Mouse (Mus musculus) CD8-positive naive resting alpha-beta T cell, adult 2 months (primary cell): Measurements from ENCODE around the gene Arhgef19.

Experiments
- DNase-seq, 2 experiments: peaks; one replicate each; pipeline ENCODE4 v3.0.0; 2022; ENCODE audit warnings: low read depth in 2 of 2, low spot score in 2 of 2

Arhgef19 gene

DNA sequence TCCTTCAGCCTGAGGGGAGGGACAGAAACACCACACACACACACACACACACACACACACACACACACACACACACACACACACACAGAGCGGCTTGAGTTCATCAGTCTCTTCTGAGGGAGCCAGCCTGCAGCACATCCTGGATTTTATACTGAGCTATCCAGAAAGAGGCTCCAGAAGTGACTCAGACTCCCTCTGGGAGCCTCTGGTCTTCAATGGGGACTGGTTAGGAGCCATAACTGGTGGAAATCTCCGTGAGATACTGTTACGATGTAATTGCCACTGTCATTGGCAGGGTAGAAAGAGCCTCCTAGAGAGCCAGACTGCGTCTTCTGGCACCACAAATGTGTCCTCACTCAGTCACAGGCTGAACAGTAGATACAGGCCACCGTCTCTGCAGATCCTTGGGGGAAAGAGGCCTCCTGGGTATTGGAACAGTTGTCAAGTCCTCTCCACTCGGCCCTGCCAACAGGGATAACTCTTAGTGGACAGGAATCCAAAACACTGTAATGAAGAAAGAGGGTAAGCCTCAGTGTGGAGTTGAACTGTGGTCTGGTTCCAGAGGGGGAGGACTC, 3.7 kb upstream of the Arhgef19 start:
- no peak for DNase-seq

DNA sequence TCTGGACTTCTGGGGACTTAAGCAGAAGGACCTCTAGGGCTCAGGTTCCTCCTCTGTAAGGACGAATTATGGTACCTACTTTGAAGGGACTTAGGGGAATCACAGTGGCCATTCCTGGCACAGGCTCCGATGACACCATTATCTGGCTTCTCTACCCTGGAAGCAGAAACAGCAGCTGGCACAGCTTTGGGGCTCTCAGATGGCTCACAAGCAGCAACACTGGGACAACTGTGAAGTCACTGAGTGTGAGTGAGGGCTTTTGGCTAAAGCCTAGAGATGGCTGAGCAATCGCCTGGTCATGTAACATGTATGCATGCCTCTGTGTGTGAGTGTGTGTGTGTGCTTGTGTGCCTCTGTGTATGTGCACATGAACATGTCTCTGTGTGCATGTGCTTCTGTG, 2.4 kb upstream of the Arhgef19 start:
- DNase-seq = no peak

DNA sequence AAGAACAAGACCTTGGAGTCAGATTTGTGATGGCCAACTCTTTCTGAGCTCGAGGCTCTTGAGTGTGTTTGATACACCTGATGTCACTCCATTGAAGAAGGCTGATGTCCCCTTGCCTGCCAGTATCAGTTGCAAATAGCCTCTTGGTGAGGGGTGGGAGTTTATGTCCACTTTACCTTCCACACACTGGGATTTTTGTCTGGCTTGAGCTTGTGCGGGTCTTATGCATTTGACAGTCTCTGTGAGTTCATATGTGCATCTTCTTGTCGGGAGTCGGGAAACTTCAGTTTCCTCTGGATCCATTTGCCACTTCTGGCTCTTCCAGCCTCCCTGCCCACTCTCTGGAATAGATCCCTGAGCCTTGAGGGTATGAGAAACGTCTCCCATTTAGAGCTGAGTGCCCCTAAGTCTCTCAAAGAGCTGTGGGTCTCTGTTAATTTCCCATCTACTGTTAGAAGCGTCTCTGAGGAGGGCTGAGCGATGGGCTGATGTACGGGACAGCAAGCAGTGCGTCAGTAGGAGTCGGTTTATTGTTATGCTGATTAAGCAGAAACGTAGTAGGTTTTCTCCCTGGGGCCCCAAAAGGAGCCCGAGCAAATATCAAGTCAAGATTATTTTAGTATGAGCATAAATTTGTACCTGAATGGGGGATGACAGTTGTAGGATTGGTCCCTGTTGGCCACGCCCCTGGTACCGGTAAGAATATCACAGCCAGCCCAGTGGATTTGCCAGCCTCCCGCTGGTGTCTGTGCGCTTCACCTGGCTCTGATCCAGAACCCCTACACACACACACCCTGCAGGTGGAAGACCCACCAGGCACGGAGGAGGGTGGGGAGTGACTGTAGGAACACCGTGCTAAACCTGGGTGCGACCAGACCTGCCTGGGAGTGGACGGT, 559 bp upstream of the Arhgef19 start:
- no peak for DNase-seq

DNA sequence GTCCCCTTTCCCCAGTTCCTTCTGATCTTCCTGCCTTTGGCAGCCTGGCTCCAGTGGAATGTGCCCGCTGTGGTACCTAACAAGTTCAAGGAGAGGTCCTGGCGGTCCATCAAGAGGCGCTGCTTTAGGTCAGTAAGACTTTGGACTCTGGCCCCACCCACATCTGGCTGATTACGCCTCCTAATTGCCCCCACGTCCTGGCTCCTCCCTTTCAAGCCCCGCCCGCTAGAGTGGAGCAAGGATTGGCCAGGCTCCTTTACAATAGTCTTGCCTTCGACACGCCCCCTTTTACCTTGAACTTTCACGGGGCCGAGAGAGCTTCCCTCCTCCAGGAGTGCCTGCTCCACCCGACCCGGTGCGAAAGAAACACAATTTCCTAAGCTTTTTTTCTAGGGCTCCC, 1.3 kb downstream of the Arhgef19 start:
- no peak for DNase-seq

DNA sequence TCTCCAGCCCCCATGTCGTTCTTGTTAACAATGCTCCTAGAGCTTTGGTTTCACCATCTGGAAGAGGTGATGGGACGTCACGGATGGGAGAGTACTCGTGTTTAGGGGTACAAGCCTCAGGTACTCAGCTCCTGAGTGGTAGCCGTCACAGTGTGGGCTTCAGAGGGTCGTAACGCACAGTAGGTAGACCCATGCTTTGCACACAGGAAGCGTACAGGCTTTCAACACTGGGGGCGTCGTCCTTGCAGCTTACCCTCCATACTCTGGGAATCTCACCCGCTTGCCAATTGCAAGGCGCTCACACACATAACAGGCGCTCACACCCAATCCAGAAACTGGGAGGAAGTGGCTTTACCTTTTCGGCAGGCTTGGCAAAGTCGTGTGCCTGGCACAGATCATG, 2.6 kb downstream of the Arhgef19 start:
- DNase-seq = no peak

DNA sequence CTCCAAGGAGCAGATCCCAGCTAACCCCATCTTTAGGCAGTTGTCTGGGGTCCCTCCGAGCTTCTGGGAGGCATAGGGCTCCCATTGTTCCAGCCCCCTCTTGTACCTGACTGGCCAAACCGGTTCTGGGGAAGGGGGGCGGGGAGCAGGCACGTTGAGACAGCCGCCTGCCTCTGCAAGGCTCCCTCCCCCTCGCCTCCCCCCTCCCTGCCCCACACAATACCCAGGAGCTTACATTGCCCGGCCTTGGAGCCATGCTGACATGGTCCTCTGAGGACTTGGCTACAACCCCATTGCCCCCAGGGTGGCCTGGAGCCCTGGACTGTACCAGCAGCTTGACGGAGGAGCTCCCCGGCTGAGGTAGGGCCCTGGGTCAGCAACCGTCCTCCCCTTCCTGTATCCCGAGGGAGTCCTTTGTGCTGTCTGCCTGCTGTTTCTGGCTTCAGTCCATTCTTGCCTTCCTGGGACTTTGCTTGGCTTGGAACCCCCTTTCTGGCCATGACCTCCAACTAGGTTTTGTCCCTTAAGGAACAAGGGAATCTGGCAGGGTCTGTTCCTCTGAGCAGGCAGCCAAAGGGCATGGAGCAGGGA, 3.4 kb downstream of the Arhgef19 start:
- no peak for DNase-seq

DNA sequence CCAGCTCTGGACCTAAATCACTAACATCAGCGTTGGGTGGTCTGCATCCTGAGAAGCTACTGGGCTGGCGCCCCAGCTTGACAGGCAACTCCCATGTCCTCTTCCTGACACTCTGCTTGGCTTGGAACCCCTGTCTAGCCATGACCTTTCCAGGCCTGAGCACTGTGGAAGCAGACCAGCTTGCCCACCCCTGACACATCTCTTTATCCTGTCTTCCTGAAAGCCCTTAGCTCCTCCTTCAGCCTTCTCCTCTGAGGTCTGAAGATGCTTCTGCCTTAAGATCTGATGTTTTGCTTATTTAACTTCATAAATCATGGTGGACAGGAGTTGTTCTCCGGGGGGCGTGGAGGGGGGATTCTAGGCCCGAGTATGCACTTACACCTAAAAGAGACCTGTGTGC, 4.3 kb downstream of the Arhgef19 start:
- no peak for DNase-seq

DNA sequence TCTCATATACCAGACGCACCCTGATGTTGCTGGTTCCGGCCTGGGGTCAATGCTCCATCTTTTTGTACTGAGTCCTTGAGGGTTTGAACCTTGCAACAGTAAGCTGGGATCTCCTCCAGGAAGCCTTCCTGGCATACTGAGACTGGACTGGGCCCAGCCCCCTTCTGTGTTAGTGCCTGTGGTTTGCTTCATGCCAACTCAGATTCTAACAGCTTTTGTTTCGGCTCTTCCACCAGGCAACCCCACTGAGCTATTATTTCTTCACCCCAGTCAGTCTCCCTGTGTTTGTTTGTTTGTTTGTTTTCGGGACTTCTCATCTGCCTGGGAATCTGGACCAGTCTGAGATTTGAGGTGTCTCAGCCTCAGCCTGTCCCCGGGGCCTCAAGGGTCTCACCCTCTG, 5.1 kb downstream of the Arhgef19 start:
- DNase-seq = no peak

DNA sequence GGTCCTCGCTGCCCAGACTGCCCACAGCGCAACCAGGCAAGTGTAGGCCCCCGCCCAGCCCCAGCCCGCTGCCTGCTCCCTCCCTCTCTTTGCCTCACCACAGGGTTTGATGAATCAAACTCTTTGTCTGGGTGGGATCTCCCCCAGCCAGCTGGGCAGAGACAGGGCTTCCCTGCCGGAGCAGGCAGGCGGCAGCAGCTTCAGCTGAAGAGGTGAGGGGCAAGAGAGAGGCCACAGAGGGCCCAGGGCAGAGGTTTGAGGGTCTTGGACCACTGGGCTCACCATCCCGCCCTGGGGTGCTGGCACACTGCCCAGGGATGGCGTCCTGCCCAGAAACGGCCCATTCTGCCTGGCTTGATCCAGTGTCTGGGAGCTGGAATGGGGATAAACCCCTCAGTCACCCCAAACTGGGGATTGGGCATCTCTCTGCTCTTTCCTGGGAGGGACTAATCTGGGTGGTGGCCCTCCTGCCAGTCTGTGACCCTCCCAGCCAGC, 5.7 kb downstream of the Arhgef19 start:
- DNase-seq = no peak

DNA sequence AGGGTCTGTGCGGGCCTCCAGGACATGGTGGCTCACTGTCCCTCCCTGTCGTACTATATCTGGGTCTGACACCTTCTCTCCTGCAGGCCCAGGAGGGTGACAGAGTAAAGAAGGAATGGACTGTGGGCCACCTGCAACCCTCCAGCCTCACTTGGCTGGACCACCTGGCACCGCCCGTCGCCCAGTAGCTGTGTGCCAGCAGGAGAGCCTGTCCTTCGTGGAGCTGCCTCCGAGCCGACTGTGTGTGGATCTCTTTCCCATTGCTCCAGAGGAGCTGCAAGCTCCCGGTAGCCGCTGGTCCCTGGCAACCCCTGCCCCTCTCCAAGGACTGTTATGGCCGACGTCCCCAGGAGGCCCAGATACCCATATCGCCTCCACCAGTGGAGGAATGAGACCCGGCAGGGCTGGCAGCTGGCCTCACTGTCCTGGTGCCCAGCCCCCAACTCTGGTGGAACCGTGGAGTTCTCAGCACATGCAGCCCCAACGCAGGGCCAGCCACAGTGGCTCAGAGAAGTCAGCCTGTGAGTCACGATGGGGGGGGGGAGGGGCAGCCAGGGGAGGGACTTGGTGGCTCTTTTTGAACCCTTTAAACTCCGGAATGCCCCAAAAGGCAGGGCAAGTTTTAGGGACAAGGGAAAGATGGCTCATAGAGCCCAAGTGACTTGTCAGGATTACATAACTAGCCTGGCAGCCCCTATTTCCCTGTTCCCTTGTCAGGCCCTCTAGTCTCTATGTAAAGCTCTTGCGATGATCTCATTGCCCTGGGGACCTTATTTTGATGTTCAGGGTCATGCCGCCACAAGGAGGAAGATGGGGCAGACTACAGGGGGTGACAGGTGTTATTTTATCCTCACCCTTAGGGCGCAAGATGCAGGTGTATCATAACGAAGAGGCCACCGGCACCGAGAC, 7.0 kb downstream of the Arhgef19 start:
- no peak for DNase-seq

DNA sequence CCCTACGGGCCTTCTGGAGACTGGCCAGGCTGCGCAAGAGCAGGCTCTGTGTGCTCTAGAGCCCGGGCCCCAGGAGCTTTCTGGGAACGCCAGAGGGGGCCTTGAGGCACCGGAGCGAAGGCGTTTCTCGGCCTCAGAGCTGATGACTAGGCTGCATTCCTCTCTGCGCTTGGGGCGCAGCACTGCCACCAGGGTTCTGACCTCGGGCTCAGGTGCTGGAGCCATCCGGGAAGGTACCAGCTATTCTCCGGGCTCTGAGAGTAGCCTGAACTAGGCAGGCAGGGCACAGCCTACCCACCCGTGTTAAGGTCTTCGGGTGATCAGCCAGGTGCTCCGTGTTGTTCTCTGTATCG, 7.7 kb downstream of the Arhgef19 start:
- DNase-seq = no peak

DNA sequence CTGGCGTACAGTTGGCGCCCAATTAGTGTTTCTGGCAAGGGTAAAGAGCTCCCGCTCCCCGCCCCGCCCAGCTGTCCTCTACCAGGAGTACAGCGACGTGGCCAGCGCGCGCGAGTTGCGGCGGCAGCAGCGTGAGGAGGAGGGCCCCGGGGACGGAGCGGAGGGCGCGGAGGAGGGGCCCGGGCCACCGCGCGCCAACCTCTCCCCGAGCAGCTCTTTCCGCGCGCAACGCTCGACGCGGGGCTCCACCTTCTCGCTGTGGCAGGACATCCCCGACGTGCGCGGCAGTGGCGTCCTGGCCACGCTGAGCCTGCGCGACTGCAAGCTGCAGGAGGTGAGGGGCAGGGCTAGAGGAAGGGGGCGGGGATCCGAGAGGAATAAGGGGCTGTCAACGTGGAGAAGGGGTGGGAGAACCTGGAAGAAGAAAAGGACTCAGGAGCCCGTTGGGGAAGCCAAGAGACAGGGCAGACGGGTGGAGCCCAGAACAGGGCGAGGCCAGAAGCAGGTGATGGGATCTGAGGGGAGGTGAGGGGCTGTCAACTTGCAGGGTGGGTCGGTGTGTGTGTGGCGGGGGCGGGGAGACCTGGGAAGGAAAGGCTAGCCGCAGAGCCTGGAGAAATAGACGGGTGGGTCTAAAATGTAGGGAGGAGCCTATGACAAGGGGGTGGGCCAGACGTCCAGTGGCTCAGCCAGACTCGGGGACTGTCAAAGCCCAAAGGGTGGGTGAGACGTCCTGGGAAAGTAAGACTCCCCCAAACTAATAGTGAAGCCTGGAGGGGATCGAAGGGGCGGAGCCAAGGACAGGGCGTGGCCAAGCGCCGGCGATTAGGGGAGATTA, 8.7 kb downstream of the Arhgef19 start:
- no peak for DNase-seq

DNA sequence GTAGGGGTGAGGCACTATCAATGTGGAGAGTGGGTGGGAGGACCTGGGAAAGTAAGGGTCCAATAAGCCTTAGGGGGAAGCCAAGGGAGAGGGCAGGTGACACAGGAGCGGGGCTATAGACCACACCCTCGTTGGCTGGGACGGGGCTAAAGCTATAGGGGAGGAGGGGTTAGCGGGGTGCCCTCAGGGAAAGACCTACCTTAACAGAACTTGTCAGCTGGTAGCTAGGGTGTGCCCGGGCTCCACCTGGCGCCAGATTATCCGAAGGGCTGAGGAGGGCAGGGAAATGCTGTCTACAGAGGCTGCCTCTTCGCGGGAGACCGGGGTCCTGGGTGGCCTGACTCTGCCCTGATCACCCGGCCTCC, 9.3 kb downstream of the Arhgef19 start:
- no peak for DNase-seq

DNA sequence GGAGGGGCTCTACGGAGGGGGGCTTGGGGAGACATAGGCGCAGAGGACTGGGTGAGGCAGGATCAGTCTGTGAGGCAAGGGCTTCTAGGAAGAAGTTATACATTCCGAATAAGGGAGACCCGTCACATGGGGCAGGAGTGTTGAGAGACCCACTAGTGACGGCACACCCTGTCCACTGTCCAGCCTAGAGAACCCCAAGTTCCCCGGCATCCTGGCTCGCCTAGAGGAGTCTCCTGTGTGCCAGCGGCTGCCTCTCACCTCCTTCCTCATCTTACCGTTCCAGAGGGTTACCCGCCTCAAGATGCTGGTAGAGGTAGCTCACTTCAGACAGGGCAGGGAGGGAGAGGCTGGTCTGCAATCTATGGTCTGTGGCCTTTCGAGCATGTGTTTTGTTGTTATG, 10.1 kb downstream of the Arhgef19 start:
- DNase-seq = no peak

DNA sequence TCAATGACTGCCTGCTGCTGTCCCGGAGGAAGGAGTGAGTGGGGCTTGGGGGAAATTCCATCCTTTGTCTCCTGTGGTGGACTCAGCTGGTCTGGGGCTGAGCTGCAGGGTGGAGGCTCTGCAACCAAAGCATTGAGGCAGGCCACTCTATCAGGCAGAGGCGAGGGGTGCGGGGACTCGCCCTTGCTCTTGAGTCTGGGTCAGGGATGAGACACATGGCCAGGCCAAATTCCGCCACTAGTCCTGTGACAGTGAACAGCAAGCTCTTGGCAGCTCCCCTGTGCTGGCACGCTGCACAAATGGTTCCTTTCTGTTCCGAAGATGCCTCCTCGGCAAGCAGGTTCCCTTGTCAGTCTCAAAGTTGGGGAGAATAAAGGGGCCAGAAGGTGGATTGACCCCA, 11.8 kb downstream of the Arhgef19 start:
- no peak for DNase-seq

DNA sequence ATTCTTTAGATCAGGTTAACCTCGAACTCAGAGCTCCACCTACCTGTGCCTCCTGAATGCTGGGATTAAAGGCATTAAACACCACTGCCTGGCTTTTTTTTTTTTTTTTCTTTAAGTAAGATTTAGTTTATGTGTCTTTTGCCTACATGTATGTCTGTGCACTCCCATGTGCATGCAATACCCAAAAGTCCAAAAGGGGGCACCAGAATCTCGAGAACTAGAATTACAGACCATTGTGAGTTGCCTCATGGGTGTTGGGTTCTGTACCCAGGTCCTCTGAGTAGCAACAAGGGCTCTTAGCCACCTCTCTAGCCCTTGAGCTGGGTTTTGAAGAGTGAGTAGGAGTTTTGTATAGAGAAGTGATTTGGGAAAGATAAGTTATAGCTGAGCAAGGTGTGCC, 13.3 kb downstream of the Arhgef19 start:
- no peak for DNase-seq

DNA sequence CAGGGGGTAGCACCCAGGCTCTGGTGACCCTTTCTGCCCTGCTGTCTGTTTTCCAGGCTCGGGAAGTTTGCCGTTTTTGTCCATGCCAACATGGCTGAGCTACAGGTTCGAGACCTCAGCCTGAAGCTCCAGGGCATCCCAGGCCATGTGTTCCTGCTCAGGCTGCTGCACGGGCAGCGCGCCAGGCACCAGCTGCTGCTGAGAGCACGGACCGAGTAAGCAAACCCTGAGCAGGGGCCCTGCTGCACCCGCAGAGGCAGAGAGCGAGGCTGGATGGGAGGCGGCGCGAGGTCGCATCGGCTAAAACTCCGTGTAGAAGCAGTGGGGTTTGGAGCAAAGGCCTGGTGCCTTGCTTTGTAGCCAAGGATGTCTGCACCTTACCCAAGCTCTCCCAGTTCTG, 14.9 kb downstream of the Arhgef19 start:
- DNase-seq = no peak

DNA sequence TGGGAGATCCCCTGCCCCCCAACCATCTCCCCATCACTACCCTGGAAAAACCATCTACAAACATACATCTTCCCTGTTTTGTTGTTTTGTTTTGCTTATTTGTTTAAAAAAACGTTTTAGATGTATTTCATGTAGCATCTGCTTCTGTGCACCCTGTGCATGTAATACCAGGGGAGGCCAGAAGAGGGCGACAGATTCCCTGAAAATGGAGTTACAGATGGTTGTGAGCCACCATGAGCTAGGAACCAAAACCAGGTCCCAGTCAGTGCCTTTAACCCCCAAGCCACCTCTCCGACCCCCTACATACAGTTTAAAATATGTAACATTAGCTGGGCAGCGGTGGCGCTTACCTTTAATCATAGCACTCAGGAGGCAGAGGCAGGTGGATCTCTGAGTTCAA, 18.1 kb downstream of the Arhgef19 start:
- peak in 1 of 2 experiments; percentile 21 for DNase-seq

DNA sequence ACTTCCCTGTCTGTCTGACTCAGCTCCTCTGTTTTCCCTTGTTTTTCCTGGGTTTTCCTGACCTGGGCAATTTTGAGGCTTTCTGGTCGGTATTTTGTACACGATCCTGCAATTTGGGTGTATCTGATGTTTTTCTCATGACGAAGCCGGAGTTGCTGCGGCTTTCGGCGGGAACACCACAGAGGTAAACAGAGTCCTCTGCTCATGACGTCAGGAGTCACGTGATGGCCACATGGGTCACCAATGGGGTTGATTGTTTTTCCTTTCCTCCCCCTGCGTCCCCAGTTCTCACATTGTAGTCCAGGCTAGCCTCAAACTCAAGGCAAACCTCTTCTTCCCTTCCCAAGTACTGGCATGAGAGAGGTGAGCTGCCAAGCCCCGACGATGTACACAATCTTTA, 20.1 kb downstream of the Arhgef19 start:
- DNase-seq = no peak

DNA sequence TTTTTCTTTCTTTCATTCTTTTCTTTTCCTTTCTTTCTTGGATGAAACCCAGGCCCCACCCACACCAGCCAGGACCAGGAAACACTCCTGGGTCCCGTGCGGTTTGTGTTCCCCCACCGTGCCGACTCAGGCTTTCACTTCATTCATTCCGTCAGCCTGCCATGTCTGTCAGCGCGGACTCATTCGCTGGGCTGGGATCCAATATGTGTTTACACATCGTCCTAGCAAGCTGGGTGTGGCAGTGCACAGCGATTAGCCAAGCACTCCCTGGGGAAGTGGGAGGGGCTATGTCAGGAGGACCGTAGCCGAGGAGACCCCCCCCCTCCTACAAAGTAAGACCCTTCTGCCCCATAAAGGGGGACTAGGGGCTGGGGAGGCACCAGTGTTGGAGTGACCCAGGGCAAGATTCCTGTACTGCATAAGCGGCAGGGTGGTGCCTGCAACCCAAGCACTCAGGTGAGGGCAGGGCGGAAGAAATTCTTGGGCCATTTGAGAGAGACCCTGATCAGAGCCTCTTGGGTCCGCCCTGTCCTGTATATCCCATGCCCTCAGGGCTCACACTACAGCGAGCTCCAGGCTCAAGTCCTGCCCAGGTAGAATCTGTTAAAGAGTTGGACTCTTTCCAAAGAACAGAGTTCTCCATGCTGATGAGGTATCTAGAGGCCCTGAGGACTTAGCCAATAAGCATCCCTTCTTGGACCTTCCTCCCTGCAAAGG, 20.9 kb downstream of the Arhgef19 start:
- no peak for DNase-seq
